Mouse (Mus musculus) heart, embryonic 10.5 days (tissue): ENCODE measurements at regions not wholly inside any gene's neighbourhood (a gene's known extent, or its start where the extent isn't known, plus 50 kb on each side); places are given as distances from the start of the nearest gene placed in this dataset.

Experiments used
- DNase-seq: peaks from one replicate; pipeline ENCODE4 v3.0.0-alpha.2; 2017; ENCODE audit warnings: low spot score
- H3K27ac ChIP-seq: fragments of 300-500 bp; sonication (generic); 2 replicates; pipeline ENCODE4 v1.5.1; 2016; ENCODE audit warnings: mild to moderate bottlenecking
- H3K27me3 ChIP-seq: fragments of 300-500 bp; sonication (generic); 2 replicates; pipeline ENCODE4 v1.6.1; 2016; ENCODE audit warnings: mild to moderate bottlenecking; ENCODE audit not compliant: poor library complexity, insufficient read depth, severe bottlenecking
- H3K36me3 ChIP-seq: fragments of 300-500 bp; sonication (generic); 2 replicates; pipeline ENCODE4 v1.6.1; 2016; ENCODE audit warnings: mild to moderate bottlenecking, moderate library complexity
- H3K4me1 ChIP-seq: fragments of 300-500 bp; sonication (generic); 2 replicates; pipeline ENCODE4 v1.6.1; 2016; ENCODE audit warnings: mild to moderate bottlenecking
- H3K4me3 ChIP-seq: fragments of 300-500 bp; sonication (generic); 2 replicates; pipeline ENCODE4 v1.5.1; 2016; ENCODE audit warnings: mild to moderate bottlenecking, moderate library complexity
- H3K9me3 ChIP-seq: fragments of 300-500 bp; sonication (generic); 2 replicates; pipeline ENCODE4 v1.6.1; 2016; ENCODE audit warnings: mild to moderate bottlenecking, moderate library complexity
- WGBS: fragments of 180-500 bp; shearing (Covaris S2); methylation state at CpG from one replicate; pipeline ENCODE4 v1.1.7; 2016; 5-methylcytosine and 5-hydroxymethylcytosine counted together

DNA sequence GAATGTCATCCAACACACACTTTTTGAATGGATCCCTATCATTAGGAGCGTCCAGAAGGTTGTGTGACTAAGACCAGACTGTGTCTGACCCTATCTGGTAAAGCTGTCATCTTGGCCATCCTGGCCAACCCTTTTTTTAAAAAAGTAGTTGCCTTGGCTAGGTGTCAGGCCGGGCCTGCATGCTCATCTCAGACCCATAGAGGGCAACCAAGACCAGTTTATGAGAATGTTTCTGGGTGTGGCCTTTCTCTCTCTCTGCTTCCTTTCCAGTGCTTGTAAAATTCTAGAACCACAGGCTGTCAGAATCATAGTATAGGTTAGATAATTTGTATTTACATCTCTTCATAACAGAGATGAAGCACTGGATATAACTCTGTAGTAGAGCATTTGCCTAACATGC lies 62.8 kb upstream of the Las1l start:
- no peak overlapping the region for H3K27ac ChIP-seq
- no peaks in the 10 kb centered on the region for H3K9me3 ChIP-seq
- H3K27me3 ChIP-seq = no peaks in the 10 kb centered on the region
- peak; percentile 74 for DNase-seq
- no peaks in the 10 kb centered on the region for H3K4me1 ChIP-seq
- 31% methylated on average over 2 of the region's 2 CpGs for WGBS
- no peak overlapping the region for H3K4me3 ChIP-seq
- H3K36me3 ChIP-seq = no peaks in the 10 kb centered on the region

DNA sequence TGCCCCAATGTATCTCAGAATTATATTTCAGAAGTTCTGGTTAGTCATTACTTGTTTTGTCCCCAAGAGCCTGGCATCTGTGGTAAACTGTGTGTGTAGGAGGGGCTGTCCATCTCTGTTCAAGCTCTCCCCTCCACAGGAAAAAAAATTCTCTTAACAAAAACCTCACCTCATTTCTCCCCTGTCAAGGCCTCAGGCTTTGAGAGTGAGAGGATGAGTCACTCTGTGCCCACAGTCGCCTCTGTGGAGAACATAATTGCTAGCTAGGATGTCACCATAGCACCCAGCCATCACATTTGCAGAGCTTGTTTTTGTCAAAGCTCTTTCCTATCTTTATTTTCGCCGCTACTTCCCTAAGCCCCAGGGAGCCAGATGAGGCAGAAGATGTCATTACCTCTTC lies 63.6 kb upstream of the Las1l start:
- Histone ChIP-seq H3K27me3 (no peaks in the 10 kb centered on the region), H3K36me3 (no peaks in the 10 kb centered on the region), H3K4me3 (no peak overlapping the region), H3K9me3 (no peaks in the 10 kb centered on the region), H3K27ac (no peak overlapping the region), H3K4me1 (no peaks in the 10 kb centered on the region)
- no peak for DNase-seq
- 62% methylated on average over 3 of the region's 3 CpGs for WGBS

DNA sequence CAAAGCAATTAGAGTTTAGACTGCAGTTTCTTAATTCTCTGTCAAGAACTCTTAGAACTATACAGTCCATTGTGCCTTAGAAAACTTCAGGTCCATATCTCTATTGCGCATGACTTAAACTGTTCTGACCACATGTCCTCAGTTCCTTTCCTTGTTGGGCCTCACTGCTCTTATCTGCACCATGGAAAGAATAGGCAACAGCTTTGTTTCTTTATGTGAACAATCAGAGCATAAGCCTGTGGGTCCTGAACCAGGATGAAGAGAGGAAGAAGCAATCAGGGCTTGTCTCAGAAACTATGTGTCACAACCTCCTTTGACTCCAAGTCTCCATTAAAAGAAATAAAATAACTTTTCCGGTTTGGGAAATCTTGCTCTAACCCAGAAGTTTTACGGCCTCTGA lies 68.6 kb upstream of the Las1l start:
- Histone ChIP-seq H3K9me3 (no peaks in the 10 kb centered on the region), H3K36me3 (no peaks in the 10 kb centered on the region), H3K27ac (no peak overlapping the region), H3K4me1 (no peaks in the 10 kb centered on the region), H3K27me3 (no peaks in the 10 kb centered on the region; the same call in 1 of the 2 replicates), H3K4me3 (no peak overlapping the region)
- WGBS = 70% methylated on average over 3 of the region's 3 CpGs
- no peak for DNase-seq

DNA sequence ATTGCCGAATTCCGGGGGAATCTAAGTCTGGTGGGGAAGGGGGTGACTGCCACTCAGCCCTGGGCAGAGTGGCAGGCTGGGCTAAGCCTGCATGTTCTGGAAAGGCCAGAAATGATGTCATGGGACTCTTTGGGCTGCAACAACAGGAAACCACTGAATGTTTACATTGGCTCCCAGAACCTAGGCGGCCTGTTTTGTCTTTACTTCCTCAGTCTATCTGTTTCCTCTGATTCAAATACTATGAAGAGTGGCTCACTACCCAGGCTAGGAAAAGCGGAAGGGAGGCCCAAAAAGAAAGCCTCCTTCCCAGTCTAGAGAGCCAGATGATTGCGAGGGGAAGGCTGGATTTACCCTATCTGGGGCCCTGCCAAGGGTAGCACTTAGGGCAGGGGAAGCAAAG lies 69.1 kb upstream of the Las1l start:
- Histone ChIP-seq H3K4me1 (no peaks in the 10 kb centered on the region), H3K36me3 (no peaks in the 10 kb centered on the region), H3K27me3 (no peaks in the 10 kb centered on the region; the same call in 1 of the 2 replicates), H3K9me3 (no peaks in the 10 kb centered on the region), H3K4me3 (no peak overlapping the region), H3K27ac (no peak overlapping the region)
- DNase-seq = peak; percentile 73
- WGBS = 59% methylated on average over 5 of the region's 5 CpGs

DNA sequence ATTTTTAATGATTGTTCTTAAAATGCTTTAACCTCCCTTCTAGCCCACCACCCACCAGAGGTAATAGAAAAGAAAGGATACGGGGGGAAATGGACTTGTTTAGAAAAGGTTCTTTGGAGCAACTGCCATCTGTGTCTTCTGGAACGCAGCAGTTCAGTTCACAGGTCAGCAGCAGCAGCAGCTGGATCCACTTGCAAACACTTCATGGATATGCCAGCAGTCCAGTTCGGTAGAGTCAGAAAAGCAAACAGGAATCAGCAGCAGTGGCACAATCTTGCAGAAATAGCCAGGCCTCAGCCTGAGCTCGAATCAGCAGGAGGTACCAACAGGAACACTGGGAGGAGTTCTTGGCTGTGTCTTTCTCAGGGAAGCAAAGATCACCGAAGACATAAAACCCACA lies 64.3 kb upstream of the Msn start:
- Histone ChIP-seq H3K27me3 (no peaks in the 10 kb centered on the region; the same call in 1 of the 2 replicates), H3K4me3 (no peak overlapping the region), H3K4me1 (no peaks in the 10 kb centered on the region), H3K9me3 (no peaks in the 10 kb centered on the region), H3K36me3 (no peaks in the 10 kb centered on the region), H3K27ac (no peak overlapping the region)
- no peak for DNase-seq
- 75% methylated on average over 5 of the region's 5 CpGs for WGBS

DNA sequence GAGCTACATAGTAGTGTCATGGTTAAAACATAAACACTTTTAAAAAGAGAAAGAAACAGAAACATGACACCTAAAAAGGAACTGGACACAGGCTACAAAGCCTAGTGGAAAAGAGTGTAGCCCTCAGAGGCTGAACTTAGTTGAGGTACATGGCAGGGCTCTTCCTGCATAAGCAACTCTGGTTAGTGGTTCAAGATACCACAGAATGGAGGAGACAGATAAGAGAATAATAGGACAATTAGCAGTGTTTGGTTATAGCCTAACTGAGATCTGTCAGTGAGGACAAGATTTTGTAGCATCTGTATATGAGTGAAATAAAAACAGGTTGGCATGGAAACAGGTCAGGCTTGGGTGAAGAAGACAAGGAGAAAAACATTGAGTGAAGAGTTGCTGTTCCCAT lies 60.5 kb upstream of the Msn start:
- no peaks in the 10 kb centered on the region for H3K4me1 ChIP-seq
- no peaks in the 10 kb centered on the region for H3K36me3 ChIP-seq
- H3K9me3 ChIP-seq = no peaks in the 10 kb centered on the region
- no peak overlapping the region for H3K4me3 ChIP-seq
- no peaks in the 10 kb centered on the region for H3K27me3 ChIP-seq
- no peak overlapping the region for H3K27ac ChIP-seq
- DNase-seq = no peak

DNA sequence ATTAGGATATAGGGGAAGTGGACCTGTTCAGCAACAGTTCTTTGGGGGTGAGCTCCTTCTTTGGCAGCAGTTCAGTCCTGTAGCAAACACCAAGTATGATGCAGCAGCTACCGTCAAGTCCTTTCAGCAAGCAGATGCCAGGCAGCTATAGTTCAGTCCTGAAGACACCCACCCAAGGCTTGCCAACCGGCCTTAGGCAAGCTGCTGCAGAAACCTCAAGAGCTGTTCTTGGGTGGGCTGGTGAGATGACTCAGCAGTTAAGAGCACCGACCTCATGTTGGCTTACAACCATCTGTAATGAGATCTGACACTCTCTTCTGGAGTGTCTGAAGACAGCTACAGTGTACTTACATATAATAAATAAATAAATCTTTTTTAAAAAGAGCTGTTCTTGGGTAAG lies 53.6 kb upstream of the Msn start:
- H3K9me3 ChIP-seq = no peaks in the 10 kb centered on the region
- H3K4me1 ChIP-seq = no peaks in the 10 kb centered on the region
- H3K36me3 ChIP-seq = no peaks in the 10 kb centered on the region
- no peaks in the 10 kb centered on the region for H3K27me3 ChIP-seq
- no peak overlapping the region for H3K27ac ChIP-seq
- no peak for DNase-seq
- 58% methylated on average over 3 of the region's 3 CpGs for WGBS
- H3K4me3 ChIP-seq = no peak overlapping the region
